19 mouse cellular contexts compared by ENCODE assay signal in the genomic region with DNA sequence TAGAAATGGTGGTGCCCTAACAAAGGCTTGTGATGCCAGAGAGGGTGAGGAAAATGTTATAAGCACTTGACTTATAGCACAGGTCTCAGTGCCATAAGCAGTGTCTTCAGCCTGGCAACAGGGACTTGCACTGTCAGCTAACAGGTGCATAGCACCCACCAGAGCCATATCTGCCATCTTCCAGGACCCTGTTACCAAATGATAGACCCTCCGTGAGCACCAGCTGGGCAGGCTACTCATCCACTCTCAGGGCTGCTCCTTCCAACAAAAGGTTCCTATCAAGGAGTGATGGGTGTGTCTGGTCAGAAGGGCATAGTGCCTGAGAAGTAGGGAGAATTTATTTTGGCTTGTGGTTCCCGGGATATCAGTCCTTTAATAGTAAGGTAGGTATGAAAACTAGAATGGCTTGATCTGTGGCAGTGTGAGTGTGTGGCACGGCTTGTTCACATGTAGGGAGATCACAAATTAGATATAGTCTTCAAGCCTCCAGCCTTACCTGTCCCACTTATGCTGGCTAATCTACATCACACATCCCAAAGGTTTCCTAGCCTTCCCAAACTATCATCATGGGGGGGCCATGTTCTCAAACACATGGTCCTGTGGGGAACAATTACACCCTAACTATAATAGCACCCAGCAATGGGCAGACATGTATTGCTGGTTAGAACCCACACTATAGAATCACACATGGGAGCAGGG. TPM values are rescaled to one million over a fixed set of nuclear protein-coding genes. Genes with fewer than 3 reads are reported as not detected.
DNase-seq lines count a peak whose midpoint lies in the region; ATAC-seq and TF ChIP-seq lines count a peak whose summit lies in the region.
"Had no signal": no experiment of that assay in that cellular context is flagged by ENCODE, and none has a peak within 500 bp of the region (broad histone marks: within the 10 kb centered on the region; RNA-seq: fewer than 3 reads in every experiment).

No protein-coding gene starts in this region.

- H3K36me3 ChIP-seq in testis, adult 2 months (ENCODE audit: control insufficient read depth, insufficient read depth, low read length) = no peaks in the 10 kb centered on the region
- no peaks in the 10 kb centered on the region for H3K36me3 ChIP-seq in intestine, embryonic 16.5 days (ENCODE audit: control insufficient read depth, insufficient read depth, low read length)
- no peaks in the 10 kb centered on the region for H3K36me3 ChIP-seq in myocyte (ENCODE audit: control insufficient read depth, insufficient read depth)
- no peaks in the 10 kb centered on the region for H3K36me3 ChIP-seq in hindbrain, embryonic 16.5 days (ENCODE audit: control insufficient read depth, insufficient read depth, low read length)
- H3K36me3 ChIP-seq: embryonic facial prominence, embryonic 13.5 days; G1E; hindbrain, embryonic 13.5 days had no signal

- peak overlapping the region; percentile 76 for H3K27ac ChIP-seq in testis, adult 2 months (ENCODE audit: control insufficient read depth, insufficient read depth, low read depth, low read length)
- H3K27ac ChIP-seq in intestine, embryonic 16.5 days (ENCODE audit: low read length) = peak overlapping the region; percentile 86
- H3K27ac ChIP-seq in hindbrain, embryonic 16.5 days (ENCODE audit: low read depth, low read length) = no peak overlapping the region
- H3K27ac ChIP-seq: embryonic facial prominence, embryonic 13.5 days; hindbrain, embryonic 13.5 days had no signal

- H3K9ac ChIP-seq in intestine, embryonic 16.5 days (ENCODE audit: low read depth, low read length) = 0 out of 2 replicates have a peak overlapping the region, but pooled peaks have one; percentile 2
- no peak overlapping the region for H3K9ac ChIP-seq in hindbrain, embryonic 16.5 days (ENCODE audit: low read depth, low read length)
- H3K9ac ChIP-seq: embryonic facial prominence, embryonic 13.5 days; forebrain, postnatal 0 days; hindbrain, embryonic 13.5 days; lung, embryonic 14.5 days had no signal

- H3K4me1 ChIP-seq in testis, adult 2 months (ENCODE audit: control insufficient read depth, insufficient read depth, low read length) = peaks cover 2% of the 10 kb centered on the region; the same call in 1 of the 2 replicates
- peaks cover 17% of the 10 kb centered on the region for H3K4me1 ChIP-seq in intestine, embryonic 16.5 days (ENCODE audit: control insufficient read depth, insufficient read depth, low read length)
- H3K4me1 ChIP-seq in hindbrain, embryonic 16.5 days (ENCODE audit: control insufficient read depth, insufficient read depth, low read depth, low read length) = no peaks in the 10 kb centered on the region
- H3K4me1 ChIP-seq: hindbrain, embryonic 13.5 days had no signal

- peak overlapping the region; percentile 29; the same call in 1 of the 2 replicates for H3K4me2 ChIP-seq in intestine, embryonic 16.5 days (ENCODE audit: low read depth, low read length)
- H3K4me2 ChIP-seq in myocyte (ENCODE audit: low read depth) = peak overlapping the region; percentile 60
- no peak overlapping the region for H3K4me2 ChIP-seq in hindbrain, embryonic 16.5 days (ENCODE audit: low read length)
- H3K4me2 ChIP-seq: embryonic facial prominence, embryonic 13.5 days; hindbrain, embryonic 13.5 days had no signal

- ATAC-seq in intestine, embryonic 16.5 days = peak; percentile 10; the same call in 1 of the 2 replicates
- ATAC-seq in hindbrain, embryonic 16.5 days = no peak
- ATAC-seq: forebrain, postnatal 0 days had no signal

- no peak for TF ChIP-seq POLR2A in testis, adult 2 months (IDR thresholded peaks at IDR 0.05; ENCODE audit: control insufficient read depth, low read depth, low read length)
- TF ChIP-seq POLR2A in myocyte (IDR thresholded peaks at IDR 0.05; ENCODE audit: insufficient read length, low read depth) = no peak

- H3K79me2 ChIP-seq in myocyte (ENCODE audit: control insufficient read depth, insufficient read depth) = no peaks in the 10 kb centered on the region

- no peaks in the 10 kb centered on the region for H3K27me3 ChIP-seq in testis, adult 2 months (ENCODE audit: control insufficient read depth, insufficient read depth, low read length)
- no peaks in the 10 kb centered on the region for H3K27me3 ChIP-seq in intestine, embryonic 16.5 days (replicated peaks; ENCODE audit: control insufficient read depth, insufficient read depth, low read length)
- H3K27me3 ChIP-seq in myocyte (ENCODE audit: control insufficient read depth, insufficient read depth, insufficient read length) = no peaks in the 10 kb centered on the region
- H3K27me3 ChIP-seq in hindbrain, embryonic 16.5 days (replicated peaks; ENCODE audit: control insufficient read depth, insufficient read depth, low read length) = no peaks in the 10 kb centered on the region
- H3K27me3 ChIP-seq: embryonic facial prominence, embryonic 13.5 days; hindbrain, embryonic 13.5 days had no signal

- TF ChIP-seq CTCF in testis, adult 2 months (IDR thresholded peaks at IDR 0.05; ENCODE audit: control insufficient read depth, insufficient read depth, insufficient replicate concordance, low read depth, low read length) = no peak

- no peak for DNase-seq in testis, postnatal 14 days (ENCODE audit: low spot score)
- DNase-seq in cerebellum, postnatal 10 days = no peak
- DNase-seq in frontal cortex, postnatal 25 days (ENCODE audit: low spot score in 2 of 2) = no peak
- DNase-seq in lung, postnatal 25 days (ENCODE audit: low spot score) = no peak
- DNase-seq: cerebellum, adult 18-20 months; forebrain, postnatal 0 days; kidney, adult 18-20 months; kidney, postnatal 10 days; right cerebral cortex, postnatal 14 days; thymus, postnatal 4 days had no signal

- no peak overlapping the region for H3K4me3 ChIP-seq in testis, adult 2 months (ENCODE audit: control insufficient read depth, low read depth, low read length)
- H3K4me3 ChIP-seq in intestine, embryonic 16.5 days (ENCODE audit: low read length) = no peak overlapping the region
- no peak overlapping the region for H3K4me3 ChIP-seq in myocyte
- H3K4me3 ChIP-seq in hindbrain, embryonic 16.5 days (ENCODE audit: low read length) = no peak overlapping the region
- H3K4me3 ChIP-seq: embryonic facial prominence, embryonic 13.5 days; hindbrain, embryonic 13.5 days; megakaryocyte, embryonic 14.5 days had no signal

- no peaks in the 10 kb centered on the region for H3K9me3 ChIP-seq in intestine, embryonic 16.5 days (ENCODE audit: control insufficient read depth, low read length)
- no peaks in the 10 kb centered on the region for H3K9me3 ChIP-seq in hindbrain, embryonic 16.5 days (ENCODE audit: control insufficient read depth, low read length)
- H3K9me3 ChIP-seq: embryonic facial prominence, embryonic 13.5 days; G1E; hindbrain, embryonic 13.5 days; megakaryocyte, embryonic 14.5 days had no signal

- H3ac ChIP-seq in myocyte (ENCODE audit: control insufficient read depth, insufficient read length) = no peak overlapping the region

- 83% methylated on average over 3 of the region's 3 CpGs for WGBS in intestine, embryonic 16.5 days
- 96% methylated on average over 3 of the region's 3 CpGs for WGBS in hindbrain, embryonic 16.5 days

TF ChIP-seq in myocyte, 11 proteins besides CTCF, POLR2A, EP300 and RAD21:
- TF ChIP-seq SRF (IDR thresholded peaks at IDR 0.05; ENCODE audit: control insufficient read depth, insufficient read length, low read depth) = no peak
- peak; percentile 64 for TF ChIP-seq POLR2AphosphoS2 (IDR thresholded peaks at IDR 0.05; ENCODE audit: insufficient read length, low read depth)

RNA-seq across cellular contexts. Expression of a gene that starts 13.9 kb away (rescaled TPM):
- polyA plus RNA-seq in testis, adult 2 months (2012; rRNA removed) = 0.64 and 0.89 TPM in 2 replicates
- 3.0 and 3.5 TPM in 2 replicates for polyA plus RNA-seq in intestine, embryonic 16.5 days (2015; fragmentation: Nextera tagmentation; extraction: Ambion mirVana)
- 1.2 TPM for polyA plus RNA-seq in myocyte (2012; fragmentation: generic; extraction: Trizol)
- 0.26 and 0.39 TPM in 2 replicates for polyA plus RNA-seq in hindbrain, embryonic 16.5 days (2015; fragmentation: Nextera tagmentation; extraction: Ambion mirVana)

RNA-seq across cellular contexts. Expression of a gene that starts 14.4 kb away (rescaled TPM):
- 4.4 and 4.7 TPM in 2 replicates for polyA plus RNA-seq in testis, adult 2 months (2012; rRNA removed)
- 3.5 and 4.1 TPM in 2 replicates for polyA plus RNA-seq in intestine, embryonic 16.5 days (2015; fragmentation: Nextera tagmentation; extraction: Ambion mirVana)
- polyA plus RNA-seq in myocyte (2012; fragmentation: generic; extraction: Trizol) = 2.2 TPM
- 174 and 180 TPM in 2 replicates for polyA plus RNA-seq in hindbrain, embryonic 16.5 days (2015; fragmentation: Nextera tagmentation; extraction: Ambion mirVana)

RNA-seq across cellular contexts. Expression of a gene that starts 33.2 kb away (rescaled TPM):
- polyA plus RNA-seq in testis, adult 2 months (2012; rRNA removed) = 4.3 and 5.5 TPM in 2 replicates
- 5.1 TPM in 2 replicates for polyA plus RNA-seq in intestine, embryonic 16.5 days (2015; fragmentation: Nextera tagmentation; extraction: Ambion mirVana)
- polyA plus RNA-seq in myocyte (2012; fragmentation: generic; extraction: Trizol) = 1.9 TPM
- 0.23 and 0.70 TPM in 2 replicates for polyA plus RNA-seq in hindbrain, embryonic 16.5 days (2015; fragmentation: Nextera tagmentation; extraction: Ambion mirVana)
- polyA plus RNA-seq: G1E had no signal

Comparison
In these comparisons a context has a peak if more than half of its experiments do, and no peak if none do; other contexts are left out.
1. RNA of a gene that starts 14.4 kb away (polyA plus RNA-seq): 174 to 180 TPM in hindbrain, embryonic 16.5 days; 4.4 to 4.7 TPM in testis, adult 2 months, 3.5 to 4.1 TPM in intestine, embryonic 16.5 days and 2.2 TPM in myocyte (single experiment); every median in the first group is over 10 times any median in the second.